Mouse (Mus musculus) brown adipose tissue, adult 24 weeks (tissue): ENCODE data around the gene Mettl27. TPM values are rescaled to one million over a fixed set of nuclear protein-coding genes. Genes with fewer than 3 reads are reported as not detected.
"Not testable (repeated sequence)": the region's sequence is repeated elsewhere in the genome, so short reads cannot be mapped to it uniquely, and the experiment has no call there.

Experiments
- H3K27ac ChIP-seq: fragments of 200-500 bp; replicated peaks from 2 replicates; pipeline ENCODE4 v1.5.1; 2012; ENCODE audit warnings: low read depth, mild to moderate bottlenecking, low read length
- H3K4me1 ChIP-seq: fragments of 200-500 bp; 2 replicates; pipeline ENCODE4 v1.6.1; 2012; ENCODE audit warnings: low read length, mixed read lengths; ENCODE audit not compliant: control insufficient read depth, insufficient read depth, insufficient read length
- H3K4me3 ChIP-seq: fragments of 200-500 bp; 2 replicates; pipeline ENCODE4 v1.5.1; 2012; ENCODE audit warnings: low read depth, mild to moderate bottlenecking, low read length, moderate library complexity; ENCODE audit not compliant: insufficient read depth
- polyA plus RNA-seq: library from polyadenylated mRNA; stranded (reverse); fragments of >200 nt; gene quantifications from 2 replicates; pipeline ENCODE4 v1.2.4, GENCODE M21; 2012; ENCODE audit not compliant: missing spikeins, insufficient read depth, insufficient read length

The Mettl27 gene
- polyA plus RNA-seq, 1 experiment, result 9.3 TPM

- no peaks in the 10 kb centered on the region for H3K4me1 ChIP-seq
- H3K4me3 ChIP-seq, result no peak overlapping the region
- H3K27ac ChIP-seq, result no peak overlapping the region
Measured at GRCm38 (mm10) chr5:134936626-134937185, 4.5 kb downstream of the Mettl27 start.

- no peaks in the 10 kb centered on the region for H3K4me1 ChIP-seq
- H3K4me3 ChIP-seq, result no peak overlapping the region
- H3K27ac ChIP-seq, result no peak overlapping the region
Measured at GRCm38 (mm10) chr5:134939069-134939468, 6.9 kb downstream of the Mettl27 start.

- not testable (repeated sequence) for H3K27ac ChIP-seq, H3K4me1 ChIP-seq, H3K4me3 ChIP-seq
Measured at GRCm38 (mm10) chr5:134939554-134939953, 7.4 kb downstream of the Mettl27 start.

- no peak overlapping the region for H3K4me3 ChIP-seq
- no peaks in the 10 kb centered on the region for H3K4me1 ChIP-seq
- no peak overlapping the region for H3K27ac ChIP-seq
Measured at GRCm38 (mm10) chr5:134941472-134942209, 9.5 kb downstream of the Mettl27 start.

- Histone ChIP-seq H3K4me3 (no peak overlapping the region), H3K27ac (no peak overlapping the region), H3K4me1 (no peaks in the 10 kb centered on the region)
Measured at GRCm38 (mm10) chr5:134942740-134943139, 10.6 kb downstream of the Mettl27 start.

GRCm38 (mm10) chr5:134944179-134944578, 12.0 kb downstream of the Mettl27 start:
- no peak overlapping the region for H3K4me3 ChIP-seq

GRCm38 (mm10) chr5:134945266-134945959, 13.2 kb downstream of the Mettl27 start:
- H3K4me3 ChIP-seq, result no peak overlapping the region
- no peak overlapping the region for H3K27ac ChIP-seq
- no peaks in the 10 kb centered on the region for H3K4me1 ChIP-seq

More at GRCm38 (mm10) chr5:134944179-134944578, 12.0 kb downstream of the Mettl27 start:
- H3K4me1 ChIP-seq, result no peaks in the 10 kb centered on the region
- H3K27ac ChIP-seq, result no peak overlapping the region

GRCm38 (mm10) chr5:134946063-134946856, 14.1 kb downstream of the Mettl27 start:
- no peak overlapping the region for H3K4me3 ChIP-seq
- H3K27ac ChIP-seq, result no peak overlapping the region
- H3K4me1 ChIP-seq, result no peaks in the 10 kb centered on the region

- Histone ChIP-seq H3K27ac (no peak within 1 kb of the TSS), H3K4me3 (no peak within 1 kb of the TSS), H3K4me1 (no peaks in the 10 kb centered on the region)
Measured at GRCm38 (mm10) chr5:134946857-134947255, 14.7 kb downstream of the Mettl27 start, which contains the start of gene Cldn4. Gene Cldn4 (minus strand): TSS chr5:134946934.

- H3K4me1 ChIP-seq, result no peaks in the 10 kb centered on the region
- no peak overlapping the region for H3K4me3 ChIP-seq
- no peak overlapping the region for H3K27ac ChIP-seq
Measured at GRCm38 (mm10) chr5:134947420-134948084, 15.4 kb downstream of the Mettl27 start.

GRCm38 (mm10) chr5:134948085-134948439, 15.9 kb downstream of the Mettl27 start:
- Histone ChIP-seq H3K27ac (no peak overlapping the region), H3K4me1 (no peaks in the 10 kb centered on the region)

GRCm38 (mm10) chr5:134951053-134951884, 19.1 kb downstream of the Mettl27 start:
- no peaks in the 10 kb centered on the region for H3K4me1 ChIP-seq
- H3K4me3 ChIP-seq, result no peak overlapping the region
- H3K27ac ChIP-seq, result no peak overlapping the region

More at GRCm38 (mm10) chr5:134948085-134948439, 15.9 kb downstream of the Mettl27 start:
- no peak overlapping the region for H3K4me3 ChIP-seq

- Histone ChIP-seq H3K4me1 (no peaks in the 10 kb centered on the region), H3K27ac (no peak overlapping the region), H3K4me3 (no peak overlapping the region)
Measured at GRCm38 (mm10) chr5:134955491-134955890, 23.3 kb downstream of the Mettl27 start.

- peaks cover 3% of the 10 kb centered on the region; the same call in 1 of the 2 replicates for H3K4me1 ChIP-seq
- no peak overlapping the region for H3K27ac ChIP-seq
- H3K4me3 ChIP-seq, result no peak overlapping the region
Measured at GRCm38 (mm10) chr5:134959114-134959513, 26.9 kb downstream of the Mettl27 start.
